Mouse (Mus musculus) neural tube, embryonic 15.5 days (tissue): ENCODE results near the gene Izumo1r. TPM values are rescaled to one million over a fixed set of nuclear protein-coding genes. Genes with fewer than 3 reads are reported as not detected.
A peak's percentile ranks its signal among the peaks of the same experiment; 100 is the strongest.

ENCODE experiments used
- ATAC-seq: fragments of 200-750 bp; cut with Nextera tagmentation; 2 replicates; pipeline ENCODE4 v1.8.0; 2017; ENCODE audit warnings: mild to moderate bottlenecking, moderate TSS enrichment, moderate library complexity; ENCODE audit not compliant: low FRiP score
- H3K27ac ChIP-seq: fragments of 300-500 bp; sonication (generic); replicated peaks from 2 replicates; pipeline ENCODE4 v1.5.1; 2015; ENCODE audit warnings: mild to moderate bottlenecking, inconsistent platforms
- H3K27me3 ChIP-seq: fragments of 300-500 bp; sonication (generic); replicated peaks from 2 replicates; pipeline ENCODE4 v1.6.1; 2015; ENCODE audit warnings: inconsistent platforms
- H3K36me3 ChIP-seq: fragments of 300-500 bp; sonication (generic); 2 replicates; pipeline ENCODE4 v1.6.1; 2015; ENCODE audit warnings: inconsistent platforms
- H3K4me1 ChIP-seq: fragments of 300-500 bp; sonication (generic); 2 replicates; pipeline ENCODE4 v1.6.1; 2015; ENCODE audit warnings: inconsistent platforms
- H3K4me2 ChIP-seq: fragments of 300-500 bp; sonication (generic); 2 replicates; pipeline ENCODE4 v1.6.1; 2015; ENCODE audit warnings: inconsistent platforms, mild to moderate bottlenecking, moderate library complexity
- H3K4me3 ChIP-seq: fragments of 300-500 bp; sonication (generic); replicated peaks from 2 replicates; pipeline ENCODE4 v1.5.1; 2015; ENCODE audit warnings: mild to moderate bottlenecking, inconsistent platforms
- H3K9ac ChIP-seq: fragments of 300-500 bp; sonication (generic); replicated peaks from 2 replicates; pipeline ENCODE4 v1.6.1; 2015; ENCODE audit warnings: mild to moderate bottlenecking, inconsistent platforms
- H3K9me3 ChIP-seq: fragments of 300-500 bp; sonication (generic); replicated peaks from 2 replicates; pipeline ENCODE4 v1.6.1; 2016; ENCODE audit warnings: inconsistent platforms
- WGBS: fragments of 180-500 bp; shearing (Covaris S2); methylation state at CpG from one replicate; pipeline ENCODE4 v1.1.7; 2015; ENCODE audit warnings: mixed read lengths; 5-methylcytosine and 5-hydroxymethylcytosine counted together
- polyA plus RNA-seq: library from polyadenylated mRNA; unstranded; fragments of >200 nt; fragmentation: Nextera tagmentation; extraction: Ambion mirVana; gene quantifications from 2 replicates; pipeline ENCODE4 v1.2.1, GENCODE M21; 2015

Izumo1r gene
- polyA plus RNA-seq, 1 experiment from 2014 or later = not detected

DNA sequence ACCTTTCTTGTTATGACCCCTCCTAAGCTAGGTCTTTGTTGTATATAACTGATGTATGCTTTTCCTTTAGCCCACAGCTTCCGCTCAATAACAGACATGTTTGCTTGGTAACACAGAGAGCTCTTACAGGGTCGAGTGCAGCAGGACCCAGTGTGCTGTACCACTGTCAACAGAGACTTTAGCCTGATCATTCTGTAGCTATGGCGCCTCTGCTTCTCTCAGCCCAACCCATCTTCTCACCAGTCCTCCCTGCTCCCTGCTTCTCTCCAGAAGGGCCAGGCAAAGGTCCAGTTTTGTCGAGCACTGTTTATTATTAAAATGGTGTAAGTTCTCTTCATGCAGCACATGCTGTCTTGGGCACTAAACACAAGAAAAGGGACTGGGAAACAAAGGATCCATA is 19.9 kb upstream of the Izumo1r start:
- Histone ChIP-seq H3K27ac (no peak overlapping the region), H3K4me1 (0 out of 2 replicates have a peak, but pooled peaks cover 3% of the 10 kb centered on the region), H3K9me3 (no peaks in the 10 kb centered on the region), H3K4me3 (no peak overlapping the region), H3K4me2 (no peak overlapping the region), H3K36me3 (no peaks in the 10 kb centered on the region), H3K27me3 (no peaks in the 10 kb centered on the region), H3K9ac (no peak overlapping the region)
- ATAC-seq = no peak
- 75% methylated on average over 4 of the region's 4 CpGs for WGBS

DNA sequence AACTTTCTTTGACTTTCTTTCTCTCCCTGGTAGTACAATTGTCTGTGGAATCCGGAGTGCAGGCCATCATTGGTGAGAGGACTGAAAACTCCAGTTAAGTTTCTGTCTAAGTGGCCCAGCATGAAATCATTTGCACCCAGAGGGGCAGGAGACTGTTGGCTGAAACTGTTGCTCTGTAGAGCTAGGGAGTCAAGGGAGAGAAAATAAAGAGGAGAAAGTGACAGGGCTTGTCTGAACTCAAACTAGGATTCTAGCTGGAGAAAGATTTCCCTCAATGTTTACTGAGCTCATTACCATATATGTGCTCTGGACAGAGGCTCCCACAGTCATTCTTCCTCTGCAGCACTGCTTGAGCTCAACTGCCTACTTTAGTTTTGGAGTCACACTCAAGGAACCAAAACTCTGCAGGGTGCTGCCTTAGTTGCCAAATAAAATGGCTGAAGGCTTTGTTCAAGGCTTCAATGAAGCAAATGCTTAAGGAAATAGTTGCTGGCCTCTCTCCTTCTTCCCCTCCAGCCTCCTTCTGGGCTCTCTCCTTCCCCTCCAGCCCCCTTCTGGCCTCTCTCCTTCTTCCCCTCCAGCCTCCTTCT is 18.3 kb upstream of the Izumo1r start:
- Histone ChIP-seq H3K4me2 (no peak overlapping the region), H3K9ac (no peak overlapping the region), H3K27ac (no peak overlapping the region), H3K9me3 (no peaks in the 10 kb centered on the region), H3K27me3 (no peaks in the 10 kb centered on the region), H3K4me1 (0 out of 2 replicates have a peak, but pooled peaks cover 3% of the 10 kb centered on the region), H3K4me3 (no peak overlapping the region), H3K36me3 (no peaks in the 10 kb centered on the region)
- WGBS = 19% methylated on average over 1 of the region's 1 CpGs
- ATAC-seq = no peak

DNA sequence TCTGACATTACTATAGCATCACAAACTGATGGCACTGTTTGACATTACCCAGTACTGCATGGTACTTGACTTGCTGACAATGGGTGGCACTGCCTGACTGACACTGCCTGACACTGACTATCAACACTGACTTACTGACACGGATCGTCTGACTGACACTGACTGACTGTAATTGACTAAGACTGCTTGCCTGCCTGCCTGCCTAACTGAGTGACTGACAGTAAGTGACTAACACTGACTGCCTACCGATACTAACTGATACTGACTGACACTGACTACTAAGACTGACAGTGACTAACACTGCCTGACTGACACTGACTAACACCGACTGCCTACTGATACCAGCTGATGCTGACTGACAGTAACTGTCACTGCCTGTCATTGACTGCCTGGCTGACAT is 17.5 kb upstream of the Izumo1r start:
- Histone ChIP-seq H3K4me1 (0 out of 2 replicates have a peak, but pooled peaks cover 3% of the 10 kb centered on the region), H3K36me3 (no peaks in the 10 kb centered on the region), H3K9me3 (no peaks in the 10 kb centered on the region), H3K27me3 (no peaks in the 10 kb centered on the region), H3K4me2 (no peak overlapping the region), H3K27ac (no peak overlapping the region), H3K9ac (no peak overlapping the region), H3K4me3 (no peak overlapping the region)
- WGBS = 74% methylated on average over 4 of the region's 4 CpGs
- ATAC-seq = no peak

DNA sequence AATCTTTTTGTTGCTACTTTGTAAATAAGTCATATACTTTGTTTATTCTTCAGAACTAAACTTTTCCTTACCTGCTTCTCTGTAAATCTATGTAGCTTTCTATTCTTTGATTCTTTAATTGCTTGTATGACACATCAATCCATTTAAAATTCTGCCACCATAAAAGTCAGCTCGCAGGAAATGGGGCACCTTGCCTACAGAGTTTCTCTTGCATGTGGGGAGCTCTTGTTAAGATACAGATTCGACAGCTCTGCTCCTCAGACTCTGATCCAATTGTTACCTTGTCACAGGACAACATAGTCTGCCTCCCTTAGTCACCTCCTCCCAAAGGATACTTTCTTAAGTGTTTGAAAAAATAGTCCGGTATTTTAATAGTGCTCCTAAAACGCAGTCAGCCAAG is 16.9 kb upstream of the Izumo1r start:
- Histone ChIP-seq H3K4me3 (no peak overlapping the region), H3K9ac (no peak overlapping the region), H3K27ac (no peak overlapping the region), H3K4me1 (0 out of 2 replicates have a peak, but pooled peaks cover 3% of the 10 kb centered on the region), H3K36me3 (no peaks in the 10 kb centered on the region), H3K27me3 (0 out of 2 replicates have a peak, but pooled peaks cover 3% of the 10 kb centered on the region), H3K9me3 (no peaks in the 10 kb centered on the region), H3K4me2 (no peak overlapping the region)
- WGBS = 85% methylated on average over 4 of the region's 4 CpGs
- no peak for ATAC-seq

DNA sequence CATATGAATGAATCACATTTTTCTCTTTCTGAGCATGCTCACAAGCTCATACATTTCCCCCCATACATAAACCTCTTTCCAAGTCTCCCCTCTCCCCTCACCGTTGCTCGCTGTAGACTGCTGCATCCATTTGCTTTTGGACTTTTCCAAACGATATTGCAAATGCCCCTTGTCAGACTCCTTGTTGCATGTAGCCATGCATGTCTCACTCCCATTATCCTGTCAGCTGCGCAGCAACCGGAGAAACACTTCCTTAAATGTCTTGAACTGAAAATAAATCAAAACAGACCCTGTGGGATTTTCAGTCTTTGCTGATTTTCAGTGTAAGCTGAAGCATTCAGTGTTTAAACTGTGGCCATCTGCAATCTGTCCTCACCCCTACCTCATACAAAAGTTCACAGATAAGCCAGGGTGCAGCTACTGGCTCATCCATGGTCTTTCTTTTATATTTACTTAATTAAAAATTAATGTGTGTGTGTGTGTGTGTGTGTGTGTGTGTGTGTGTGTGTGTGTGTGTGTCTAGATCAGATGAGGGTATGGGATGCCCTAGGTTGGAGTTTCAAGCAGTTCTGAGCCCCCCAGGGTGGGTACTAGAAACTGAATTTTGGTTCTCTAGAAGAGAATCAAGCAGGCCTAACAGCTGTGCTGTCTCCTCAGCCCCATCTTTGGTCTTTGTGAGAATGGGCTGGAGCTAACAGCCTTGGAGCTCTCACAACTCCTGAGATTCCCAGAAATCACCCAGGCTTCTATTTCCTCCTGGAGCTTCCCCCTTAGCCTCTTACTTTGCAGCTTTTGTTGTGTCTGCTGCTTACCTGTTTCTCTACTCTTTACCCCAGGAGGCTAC is 15.3 kb upstream of the Izumo1r start:
- Histone ChIP-seq H3K4me1 (0 out of 2 replicates have a peak, but pooled peaks cover 3% of the 10 kb centered on the region), H3K4me2 (no peak overlapping the region), H3K27me3 (0 out of 2 replicates have a peak, but pooled peaks cover 3% of the 10 kb centered on the region), H3K36me3 (no peaks in the 10 kb centered on the region), H3K27ac (no peak overlapping the region), H3K4me3 (no peak overlapping the region), H3K9me3 (no peaks in the 10 kb centered on the region), H3K9ac (no peak overlapping the region)
- no peak; the same call in 1 of the 2 replicates for ATAC-seq
- 48% methylated on average over 5 of the region's 5 CpGs for WGBS

DNA sequence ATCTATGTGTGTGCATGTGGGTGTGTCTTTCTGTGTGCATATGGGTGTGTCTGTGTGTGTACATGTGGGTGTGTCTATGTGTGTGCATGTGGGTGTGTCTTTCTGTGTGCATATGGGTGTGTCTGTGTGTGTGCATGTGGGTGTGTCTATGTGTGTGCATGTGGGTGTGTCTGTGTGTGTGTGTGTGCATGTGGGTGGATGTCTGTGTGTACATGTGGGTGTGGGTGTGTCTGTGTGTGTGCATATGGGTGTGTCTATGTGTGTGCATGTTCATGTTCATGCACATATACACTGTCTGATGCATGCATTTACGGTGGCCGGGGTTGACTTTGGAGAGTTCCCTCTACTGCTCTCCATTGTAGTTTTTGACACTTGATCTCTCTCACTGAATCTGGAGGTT is 13.9 kb upstream of the Izumo1r start:
- Histone ChIP-seq H3K36me3 (no peaks in the 10 kb centered on the region), H3K4me2 (no peak overlapping the region), H3K27ac (no peak overlapping the region), H3K4me3 (no peak overlapping the region), H3K9me3 (no peaks in the 10 kb centered on the region), H3K27me3 (0 out of 2 replicates have a peak, but pooled peaks cover 3% of the 10 kb centered on the region), H3K9ac (no peak overlapping the region), H3K4me1 (0 out of 2 replicates have a peak, but pooled peaks cover 3% of the 10 kb centered on the region)
- WGBS = 100% methylated on average over 2 of the region's 2 CpGs
- ATAC-seq = no peak

GRCm38 (mm10) chr9:14912037-14912436 is 8.3 kb upstream of the Izumo1r start:
- Histone ChIP-seq H3K4me3 (no peak overlapping the region), H3K27ac (no peak overlapping the region), H3K36me3 (no peaks in the 10 kb centered on the region), H3K4me1 (0 out of 2 replicates have a peak, but pooled peaks cover 3% of the 10 kb centered on the region), H3K9ac (no peak overlapping the region), H3K4me2 (no peak overlapping the region), H3K27me3 (0 out of 2 replicates have a peak, but pooled peaks cover 3% of the 10 kb centered on the region), H3K9me3 (no peaks in the 10 kb centered on the region)
- no peak for ATAC-seq
- WGBS = 87% methylated on average over 2 of the region's 2 CpGs

GRCm38 (mm10) chr9:14909981-14910380 is 6.2 kb upstream of the Izumo1r start:
- peak; percentile 55; the same call in 1 of the 2 replicates for ATAC-seq
- no peaks in the 10 kb centered on the region for H3K9me3 ChIP-seq
- WGBS = 14% methylated on average over 5 of the region's 5 CpGs
- H3K27me3 ChIP-seq = 0 out of 2 replicates have a peak, but pooled peaks cover 3% of the 10 kb centered on the region
- H3K36me3 ChIP-seq = no peaks in the 10 kb centered on the region
- H3K9ac ChIP-seq = no peak overlapping the region
- H3K4me1 ChIP-seq = peaks cover 7% of the 10 kb centered on the region; the same call in 1 of the 2 replicates
- no peak overlapping the region for H3K4me3 ChIP-seq
- H3K27ac ChIP-seq = no peak overlapping the region
- no peak overlapping the region for H3K4me2 ChIP-seq

GRCm38 (mm10) chr9:14907816-14908415 is 4.2 kb upstream of the Izumo1r start:
- 0 out of 2 replicates have a peak, but pooled peaks cover 3% of the 10 kb centered on the region for H3K27me3 ChIP-seq
- no peak overlapping the region for H3K4me2 ChIP-seq
- no peaks in the 10 kb centered on the region for H3K36me3 ChIP-seq
- H3K4me1 ChIP-seq = peaks cover 9% of the 10 kb centered on the region; the same call in 1 of the 2 replicates
- no peak overlapping the region for H3K9ac ChIP-seq
- no peaks in the 10 kb centered on the region for H3K9me3 ChIP-seq
- no peak for ATAC-seq
- WGBS = 74% methylated on average over 7 of the region's 7 CpGs
- no peak overlapping the region for H3K4me3 ChIP-seq
- no peak overlapping the region for H3K27ac ChIP-seq

DNA sequence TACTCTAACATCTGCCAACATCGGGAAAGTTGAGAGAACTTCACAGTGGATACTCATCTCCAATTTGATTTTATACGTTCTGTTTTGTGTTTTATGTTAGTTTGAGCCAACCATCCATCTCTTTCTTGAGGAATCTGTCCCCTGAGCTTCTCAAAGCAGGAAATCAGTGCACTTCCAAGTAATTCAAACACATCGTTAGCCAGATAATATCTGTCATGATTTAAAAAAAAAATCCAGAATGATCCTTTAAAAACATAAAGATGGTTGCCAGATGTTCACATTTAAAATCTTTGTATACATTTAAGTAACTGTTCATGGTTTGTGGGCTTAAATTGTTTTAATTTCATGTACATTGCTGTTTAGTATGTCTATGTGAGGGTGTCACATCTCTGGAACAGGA is 2.2 kb upstream of the Izumo1r start:
- no peak overlapping the region for H3K4me3 ChIP-seq
- peaks cover 9% of the 10 kb centered on the region; the same call in 1 of the 2 replicates for H3K4me1 ChIP-seq
- no peak for ATAC-seq
- H3K27ac ChIP-seq = no peak overlapping the region
- no peaks in the 10 kb centered on the region for H3K36me3 ChIP-seq
- no peak overlapping the region for H3K9ac ChIP-seq
- WGBS = 73% methylated on average over 3 of the region's 3 CpGs
- no peaks in the 10 kb centered on the region for H3K9me3 ChIP-seq
- H3K27me3 ChIP-seq = 0 out of 2 replicates have a peak, but pooled peaks cover 3% of the 10 kb centered on the region
- no peak overlapping the region for H3K4me2 ChIP-seq

- Histone ChIP-seq H3K4me3 (no peak overlapping the region), H3K36me3 (no peaks in the 10 kb centered on the region), H3K4me2 (no peak overlapping the region), H3K27ac (no peak overlapping the region), H3K9me3 (no peaks in the 10 kb centered on the region), H3K4me1 (peaks cover 6% of the 10 kb centered on the region; the same call in 1 of the 2 replicates), H3K9ac (no peak overlapping the region), H3K27me3 (0 out of 2 replicates have a peak, but pooled peaks cover 3% of the 10 kb centered on the region)
- no peak for ATAC-seq
- WGBS = 48% methylated on average over 9 of the region's 9 CpGs
Observed at GRCm38 (mm10) chr9:14904741-14905475, 1.2 kb upstream of the Izumo1r start.
